27 mouse cellular contexts compared by ENCODE assay signal in the genomic region with DNA sequence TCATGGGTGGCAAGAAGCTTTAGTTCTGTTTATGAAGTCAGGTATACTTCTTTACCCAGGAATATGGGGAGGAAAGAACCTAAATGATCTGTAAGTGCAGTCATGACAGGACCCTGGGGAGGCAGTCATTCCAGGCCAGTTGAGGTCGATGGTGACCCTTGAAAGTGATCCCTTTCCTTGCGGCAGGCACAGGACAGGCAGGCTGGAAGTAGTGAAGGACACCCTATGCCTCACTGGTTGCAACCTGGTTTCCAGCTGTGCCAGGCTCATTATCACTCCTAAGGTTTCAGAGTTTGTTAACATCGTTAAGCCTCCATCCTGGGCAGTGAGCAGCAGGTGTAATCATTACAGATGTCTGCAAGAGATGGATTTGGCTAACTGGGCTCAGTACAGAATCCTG.
"Had no signal": no experiment of that assay in that cellular context is flagged by ENCODE, and none has a peak within 500 bp of the region (broad histone marks: within the 10 kb centered on the region; RNA-seq: fewer than 3 reads in every experiment).

No protein-coding gene starts in this region.

- H3K4me1 ChIP-seq: heart, embryonic 12.5 days; heart, embryonic 15.5 days; hindbrain, embryonic 10.5 days; intestine, embryonic 15.5 days; kidney, embryonic 15.5 days; limb, embryonic 10.5 days; limb, embryonic 12.5 days; liver, embryonic 13.5 days had no signal

- H3K9ac ChIP-seq: heart, embryonic 12.5 days; heart, embryonic 15.5 days; hindbrain, embryonic 12.5 days; hindbrain, embryonic 14.5 days; intestine, embryonic 15.5 days; kidney, embryonic 15.5 days; limb, embryonic 12.5 days; liver, embryonic 13.5 days had no signal

- ATAC-seq: forebrain, embryonic 16.5 days; hindbrain, embryonic 16.5 days; inflammation-experienced regulatory T-cells, adult 6 months; intestine, embryonic 15.5 days; intestine, postnatal 0 days had no signal

- H3K27ac ChIP-seq: heart, adult 2 months; heart, embryonic 15.5 days; hindbrain, embryonic 10.5 days; hindbrain, embryonic 12.5 days; hindbrain, embryonic 14.5 days; intestine, embryonic 15.5 days; kidney, embryonic 15.5 days; layer of hippocampus, adult 2 months; left cerebral cortex, adult 2 months; limb, embryonic 10.5 days; limb, embryonic 12.5 days; liver, embryonic 13.5 days had no signal

- H3K27me3 ChIP-seq: heart, embryonic 15.5 days; hindbrain, embryonic 12.5 days; intestine, embryonic 15.5 days; kidney, embryonic 15.5 days; limb, embryonic 12.5 days; liver, embryonic 13.5 days had no signal

- DNase-seq: gastrocnemius, adult 2 months; gastrocnemius, postnatal 10 days; gastrocnemius, postnatal 25 days; heart, adult 2 months; heart, postnatal 14 days; heart, postnatal 36 days; kidney, adult 18-20 months; kidney, adult 8-10 months; kidney, postnatal 4 days; liver; liver, embryonic 13.5 days had no signal

- H3K9me3 ChIP-seq: heart, embryonic 12.5 days; heart, embryonic 15.5 days; hindbrain, embryonic 10.5 days; hindbrain, embryonic 12.5 days; intestine, embryonic 15.5 days; kidney, embryonic 15.5 days; limb, embryonic 10.5 days; limb, embryonic 12.5 days; liver, embryonic 13.5 days had no signal

- H3K4me2 ChIP-seq: heart, embryonic 12.5 days; heart, embryonic 15.5 days; hindbrain, embryonic 12.5 days; hindbrain, embryonic 14.5 days; intestine, embryonic 15.5 days; kidney, embryonic 15.5 days; limb, embryonic 12.5 days; liver, embryonic 11.5 days; liver, embryonic 13.5 days had no signal

- H3K4me3 ChIP-seq: gastrocnemius, adult 2 months; heart, adult 2 months; heart, embryonic 12.5 days; heart, embryonic 15.5 days; hindbrain, embryonic 10.5 days; hindbrain, embryonic 12.5 days; intestine, embryonic 15.5 days; kidney, embryonic 15.5 days; layer of hippocampus, adult 2 months; left cerebral cortex, adult 2 months; limb, embryonic 10.5 days; limb, embryonic 12.5 days; liver, embryonic 13.5 days had no signal

- H3K36me3 ChIP-seq: intestine, embryonic 15.5 days; limb, embryonic 10.5 days; limb, embryonic 12.5 days; liver, embryonic 13.5 days had no signal
